Mouse (Mus musculus) CD4-positive, CD25-positive, alpha-beta regulatory T cell (primary cell): ENCODE results near the gene Irf2. TPM values are rescaled to one million over a fixed set of nuclear protein-coding genes. Genes with fewer than 3 reads are reported as not detected.

Experiments
- polyA plus RNA-seq: library from polyadenylated mRNA; unstranded; fragments of 100-300 nt; shearing (Covaris generic); gene quantifications from one replicate; pipeline ENCODE4 v1.2.1, GENCODE M21; 2017

The Irf2 gene
- polyA plus RNA-seq, result 202 TPM

GRCm38 (mm10) chr8:46739003-46739949 lies at the start of gene Irf2:
TSS of gene Irf2 (plus strand) at chr8:46739732.

Other genes with a start within 250 kb of the Irf2 start
- 5.0 TPM for gene Cenpu, start 187.7 kb upstream of the Irf2 start, polyA plus RNA-seq
- gene Primpol, start 122.5 kb upstream of the Irf2 start, polyA plus RNA-seq, result 30.6 TPM
- gene Casp3, start 122.4 kb upstream of the Irf2 start, polyA plus RNA-seq, result 44.2 TPM
- 0.77 TPM for gene Enpp6, start 247.2 kb downstream of the Irf2 start, polyA plus RNA-seq